Mouse (Mus musculus) MEL (cell line): ENCODE results near the gene Pter. TPM values are rescaled to one million over a fixed set of nuclear protein-coding genes. Genes with fewer than 3 reads are reported as not detected.
A peak's percentile ranks its signal among the peaks of the same experiment; 100 is the strongest.

ENCODE experiments used
- DNase-seq: peaks from one replicate; pipeline ENCODE4 v3.0.0; 2011; ENCODE audit warnings: low read depth, low spot score
- H3K27ac ChIP-seq: 2 replicates; pipeline ENCODE4 v1.5.1; 2012; ENCODE audit warnings: low read depth, mild to moderate bottlenecking, control low read depth, low read length, moderate library complexity; ENCODE audit not compliant: control insufficient read depth
- H3K27me3 ChIP-seq, 2 experiments: fragments of 150-350 bp in 1 of 2; sonication (generic) in 1 of 2; 2 replicates each; pipeline ENCODE4 v1.6.1; 2012; ENCODE audit warnings: low read length in 2 of 2, mild to moderate bottlenecking in 2 of 2, improper control_type of control experiment in 1 of 2, moderate library complexity in 1 of 2; ENCODE audit not compliant: insufficient read depth in 2 of 2, control insufficient read depth in 1 of 2
- H3K36me3 ChIP-seq, 2 experiments: 2 replicates each; pipeline ENCODE4 v1.6.1; 2012 to 2014; ENCODE audit warnings: low read length in 2 of 2, improper control_type of control experiment in 1 of 2, inconsistent platforms in 1 of 2, mild to moderate bottlenecking in 1 of 2; ENCODE audit not compliant: insufficient read depth in 2 of 2, control insufficient read depth in 1 of 2
- H3K4me1 ChIP-seq, 2 experiments: fragments of 150-350 bp in 1 of 2; sonication (generic) in 1 of 2; 2 replicates each; pipeline ENCODE4 v1.6.1; 2012; ENCODE audit warnings: low read length in 2 of 2, improper control_type of control experiment in 1 of 2, mild to moderate bottlenecking in 1 of 2; ENCODE audit not compliant: insufficient read depth in 2 of 2, control insufficient read depth in 1 of 2
- H3K4me3 ChIP-seq, 2 experiments: fragments of 150-350 bp in 1 of 2; sonication (generic) in 1 of 2; 2 replicates each; pipeline ENCODE4 v1.5.1; 2012; ENCODE audit warnings: low read depth in 2 of 2, low read length in 2 of 2, mild to moderate bottlenecking in 2 of 2, moderate library complexity in 2 of 2, control low read depth in 1 of 2, improper control_type of control experiment in 1 of 2; ENCODE audit not compliant: control insufficient read depth in 1 of 2, insufficient read depth in 1 of 2
- H3K79me2 ChIP-seq: 2 replicates; pipeline ENCODE4 v1.6.1; 2012; ENCODE audit warnings: mild to moderate bottlenecking, low read length, moderate library complexity; ENCODE audit not compliant: control insufficient read depth, poor library complexity, insufficient read depth
- H3K9ac ChIP-seq: 2 replicates; pipeline ENCODE4 v1.6.1; 2012; ENCODE audit warnings: low read depth, mild to moderate bottlenecking, control low read depth, low read length, moderate library complexity; ENCODE audit not compliant: control insufficient read depth, poor library complexity, severe bottlenecking
- H3K9me3 ChIP-seq: fragments of 150-350 bp; sonication (generic); replicated peaks from 2 replicates; pipeline ENCODE4 v1.6.1; 2012; ENCODE audit warnings: mild to moderate bottlenecking, low read length, improper control_type of control experiment, moderate library complexity; ENCODE audit not compliant: insufficient read depth
- BHLHE40 ChIP-seq: IDR thresholded peaks from 2 replicates; pipeline ENCODE4 v1.6.1; 2012; ENCODE audit warnings: low read depth, mild to moderate bottlenecking, inconsistent platforms, low read length, improper control_type of control experiment, borderline replicate concordance
- MAZ ChIP-seq: IDR thresholded peaks from 2 replicates; pipeline ENCODE4 v1.6.1; 2012; ENCODE audit warnings: low read depth, mild to moderate bottlenecking, inconsistent platforms, low read length, improper control_type of control experiment
- MEF2A ChIP-seq: IDR thresholded peaks from 2 replicates; pipeline ENCODE4 v1.6.1; 2014; ENCODE audit warnings: low read depth, mild to moderate bottlenecking, inconsistent platforms, low read length, improper control_type of control experiment; ENCODE audit not compliant: poor library complexity, insufficient replicate concordance, severe bottlenecking; ENCODE audit errors: extremely low read depth
- MXI1 ChIP-seq: IDR thresholded peaks from 2 replicates; pipeline ENCODE4 v1.6.1; 2011; ENCODE audit warnings: mild to moderate bottlenecking, low read depth, low read length, improper control_type of control experiment
- RCOR1 ChIP-seq: IDR thresholded peaks from 2 replicates; pipeline ENCODE4 v1.6.1; 2012; ENCODE audit warnings: low read depth, mild to moderate bottlenecking, inconsistent platforms, low read length, improper control_type of control experiment
- ZKSCAN1 ChIP-seq: IDR thresholded peaks from 2 replicates; pipeline ENCODE4 v1.6.1; 2012; ENCODE audit warnings: low read depth, mild to moderate bottlenecking, inconsistent platforms, low read length, improper control_type of control experiment, moderate library complexity
- ZMIZ1 ChIP-seq: IDR thresholded peaks from 2 replicates; pipeline ENCODE4 v1.6.1; 2012; ENCODE audit warnings: low read depth, mild to moderate bottlenecking, inconsistent platforms, low read length, improper control_type of control experiment, moderate library complexity
- ZNF384 ChIP-seq: IDR thresholded peaks from 2 replicates; pipeline ENCODE4 v1.6.1; 2012; ENCODE audit warnings: low read depth, mild to moderate bottlenecking, inconsistent platforms, low read length, improper control_type of control experiment
- polyA plus RNA-seq, 2 experiments: library from polyadenylated mRNA; stranded (reverse) in 1 of 2; unstranded in 1 of 2; fragments of >175 nt in 1 of 2; fragments of >200 nt in 1 of 2; gene quantifications; 2 replicates each; pipeline versions ENCODE4 v1.2.1 to v1.2.4; 2012; ENCODE audit warnings: low replicate concordance in 2 of 2, low read depth in 1 of 2; ENCODE audit not compliant: insufficient read length in 2 of 2, insufficient read depth in 1 of 2, missing spikeins in 1 of 2
- total RNA-seq: library from RNA; depleted of rRNA; stranded (reverse); fragments of 300-350 nt; gene quantifications from 2 replicates; pipeline ENCODE4 v1.2.3, GENCODE M21; 2012; rRNA removed

Pter gene
- total and polyA plus RNA-seq, 3 experiments = 19.4 to 19.6 TPM; not detected in 1

DNA sequence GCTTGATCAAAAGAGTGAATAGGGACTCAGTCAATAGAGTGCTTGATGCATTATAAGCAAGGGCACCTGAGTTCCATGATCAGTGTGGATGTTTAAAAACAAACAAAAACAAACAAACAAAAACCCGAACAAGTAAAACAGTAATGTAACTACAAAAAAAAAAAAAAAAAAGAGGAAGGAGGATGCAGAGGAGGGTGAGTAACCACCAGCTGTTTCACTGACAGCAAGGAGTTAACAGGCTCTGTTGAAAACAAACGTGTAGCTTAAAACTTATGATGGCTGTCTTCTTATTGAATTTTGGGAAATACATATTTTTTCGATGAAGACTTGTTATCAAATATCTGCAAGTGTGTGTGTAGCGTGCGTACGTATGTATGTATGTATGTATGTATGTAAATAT is 124.8 kb downstream of the Pter start:
- TF ChIP-seq MEF2A (no peak), ZNF384 (peak; percentile 59; the same call in 1 of the 2 replicates), BHLHE40 (no peak), MXI1 (no peak), MAZ (no peak), ZKSCAN1 (no peak), RCOR1 (no peak), ZMIZ1 (no peak)
- DNase-seq = no peak
- Histone ChIP-seq H3K4me1 (no peaks in the 10 kb centered on the region), H3K27ac (no peak overlapping the region), H3K4me3 (no peak overlapping the region), H3K36me3 (no peaks in the 10 kb centered on the region), H3K27me3 (no peaks in the 10 kb centered on the region; a peak in 1 of 4 replicates), H3K79me2 (no peaks in the 10 kb centered on the region), H3K9ac (no peak overlapping the region), H3K9me3 (no peaks in the 10 kb centered on the region)

Other genes starting within 250 kb of the Pter start
- not detected in 2 replicates for gene C1ql3, start 87.8 kb downstream of the Pter start, total RNA-seq
- under 1 TPM in 1 of 2 experiments, not detected in 1; 0.06 TPM for gene C1ql3, start 87.8 kb downstream of the Pter start, polyA plus RNA-seq